Mouse (Mus musculus): Measurements from ENCODE around the gene Rxra.

Gene Rxra

DNA sequence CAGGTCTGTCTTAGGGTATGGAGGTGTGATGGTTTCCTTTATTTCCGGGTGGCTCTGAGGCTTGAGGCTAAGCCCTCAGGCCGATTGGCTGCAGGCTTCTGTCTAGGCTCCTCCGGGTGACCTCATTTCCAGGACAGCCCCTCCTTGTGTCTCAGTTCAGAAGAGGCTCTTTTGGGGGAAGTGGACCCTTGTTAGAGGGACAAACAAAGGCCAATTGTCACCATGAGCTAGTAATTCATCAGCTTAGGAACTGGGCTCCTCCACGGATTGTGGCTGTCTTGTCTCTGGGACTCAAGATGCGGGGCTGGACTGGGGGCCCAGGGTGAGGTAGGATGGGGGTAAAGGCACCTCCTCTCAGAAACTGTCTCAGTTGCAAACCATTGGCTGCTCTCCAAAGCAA, 5.5 kb upstream of the Rxra start:
- no peak for DNase-seq (ENCODE audit: low spot score)

DNA sequence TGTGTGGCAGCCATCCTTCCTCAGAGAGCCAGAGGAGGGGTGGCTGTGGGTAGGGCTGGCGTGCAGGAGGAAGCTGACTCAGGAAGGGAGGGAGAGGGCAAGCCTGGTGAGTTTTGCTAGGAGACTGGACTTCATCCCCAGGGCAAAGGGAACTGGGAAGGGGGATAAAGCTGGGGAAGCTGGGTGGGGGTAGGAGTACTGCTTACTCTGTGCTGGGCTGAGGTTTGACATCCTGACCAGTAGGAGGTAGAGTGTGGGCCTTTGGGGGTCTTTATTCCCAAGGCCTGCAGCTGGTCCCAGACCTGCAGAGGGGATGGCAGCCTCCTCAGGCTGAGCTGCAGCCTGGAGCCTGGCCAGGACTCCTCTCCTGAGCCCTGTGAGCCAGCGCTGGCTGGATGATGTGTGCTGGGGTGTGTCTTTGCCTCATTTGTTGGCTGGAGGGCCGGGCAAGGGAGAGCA, 4.6 kb upstream of the Rxra start:
- DNase-seq (ENCODE audit: low spot score) = no peak

DNA sequence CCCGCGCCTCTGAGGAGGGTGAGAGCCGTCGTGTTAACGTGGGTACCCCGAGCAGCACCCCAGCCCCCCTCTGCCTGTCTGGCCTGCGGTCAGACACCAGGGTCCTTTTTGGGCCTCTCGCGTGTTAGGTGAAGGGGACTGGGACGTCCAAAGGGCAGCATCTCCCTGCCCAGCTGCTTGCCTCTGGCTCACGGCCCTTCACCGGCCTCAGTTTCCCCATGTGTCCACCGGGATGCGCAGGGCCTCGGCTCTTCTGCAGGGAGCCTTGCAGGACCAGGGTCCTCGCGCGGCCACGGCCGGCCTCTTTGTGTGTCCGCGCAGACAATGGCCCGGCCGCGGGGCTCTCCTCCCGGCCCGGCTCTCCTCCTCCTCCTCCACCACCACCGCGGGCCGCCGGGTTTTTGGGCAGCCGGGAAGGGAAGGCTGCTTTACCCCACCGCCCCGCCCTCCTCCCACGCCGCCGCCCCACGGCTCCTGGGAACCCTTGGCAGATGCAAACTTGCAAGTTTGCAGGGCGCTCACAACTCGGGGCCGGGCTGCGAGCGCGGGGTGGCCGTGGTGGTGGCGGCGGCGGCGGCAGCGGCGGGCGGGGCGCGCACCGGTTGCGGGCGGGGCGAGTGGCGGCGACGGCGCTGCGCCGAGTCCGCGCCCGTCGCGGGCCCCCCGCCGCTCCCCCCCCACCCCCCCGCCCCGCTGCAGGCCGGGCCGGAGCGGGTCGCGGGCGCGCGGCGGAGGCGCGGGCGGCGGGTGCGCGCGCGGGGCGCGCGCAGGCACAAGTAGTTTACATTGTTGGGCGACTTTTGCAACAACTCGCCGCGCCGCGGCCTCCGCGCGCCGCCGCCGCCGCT, 462 bp downstream of the Rxra start:
- peak; percentile 69 for DNase-seq (ENCODE audit: low spot score)

DNA sequence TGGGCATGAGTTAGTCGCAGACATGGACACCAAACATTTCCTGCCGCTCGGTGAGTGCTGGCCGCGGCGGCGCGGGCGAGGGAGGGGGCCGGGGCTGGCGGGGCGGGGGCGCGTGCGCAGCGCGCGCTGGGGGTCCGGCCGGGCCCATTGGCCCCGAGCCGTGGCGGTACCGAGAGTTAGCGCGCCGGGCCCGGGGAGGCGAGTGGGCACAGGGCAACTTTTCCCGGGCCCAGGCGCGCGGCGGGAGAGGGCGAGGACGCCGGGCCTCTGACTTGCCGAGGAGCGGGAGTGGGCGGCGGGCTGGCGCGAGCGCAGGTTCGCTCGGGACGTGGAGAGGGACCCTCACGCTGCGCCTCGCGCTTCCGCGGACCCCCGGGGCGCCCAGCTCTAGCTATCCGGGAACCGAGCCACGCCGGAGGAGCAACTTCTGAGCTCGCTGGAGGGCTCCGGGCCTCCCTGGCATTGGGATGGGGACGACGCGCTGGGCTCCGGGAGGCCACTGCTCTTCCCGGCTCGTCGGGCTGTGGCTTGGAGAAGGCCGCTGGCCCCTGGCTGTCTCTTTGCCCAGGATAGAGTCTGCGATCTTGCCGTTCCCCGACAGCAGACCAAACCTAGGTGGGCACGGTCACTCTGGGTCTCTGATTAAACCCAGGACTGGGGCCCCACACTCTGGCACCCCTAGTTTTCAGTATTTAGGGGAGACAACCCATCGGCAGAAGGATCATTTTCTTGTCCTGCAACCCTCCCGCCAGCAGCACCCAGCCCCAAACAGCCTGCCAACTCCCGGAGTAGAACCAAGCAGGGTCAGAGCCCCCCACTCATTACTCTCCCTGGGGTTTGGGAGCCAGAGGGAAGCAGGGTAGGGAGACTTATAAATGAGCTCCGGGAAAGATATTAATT, 1.4 kb downstream of the Rxra start:
- no peak for DNase-seq (ENCODE audit: low spot score)

DNA sequence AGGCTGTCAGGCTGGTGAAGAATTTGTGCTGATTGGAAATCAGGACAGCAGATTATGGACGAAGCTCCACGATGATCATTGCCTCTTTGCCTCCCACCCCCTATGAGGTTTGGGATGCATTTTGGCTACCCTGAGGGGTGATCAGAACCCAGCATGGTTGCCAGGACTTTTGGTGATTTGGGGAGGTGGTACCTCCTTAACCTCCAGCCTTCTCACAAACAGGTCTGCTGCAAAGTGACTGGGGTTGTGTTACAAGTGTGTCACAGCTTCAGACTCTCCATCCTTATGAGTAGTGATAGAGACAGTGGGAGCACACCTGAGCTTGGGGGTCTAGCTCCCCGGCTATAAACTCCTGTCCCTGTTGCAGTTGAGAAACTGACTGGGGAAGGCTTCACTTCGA, 2.1 kb downstream of the Rxra start:
- DNase-seq (ENCODE audit: low spot score) = no peak

DNA sequence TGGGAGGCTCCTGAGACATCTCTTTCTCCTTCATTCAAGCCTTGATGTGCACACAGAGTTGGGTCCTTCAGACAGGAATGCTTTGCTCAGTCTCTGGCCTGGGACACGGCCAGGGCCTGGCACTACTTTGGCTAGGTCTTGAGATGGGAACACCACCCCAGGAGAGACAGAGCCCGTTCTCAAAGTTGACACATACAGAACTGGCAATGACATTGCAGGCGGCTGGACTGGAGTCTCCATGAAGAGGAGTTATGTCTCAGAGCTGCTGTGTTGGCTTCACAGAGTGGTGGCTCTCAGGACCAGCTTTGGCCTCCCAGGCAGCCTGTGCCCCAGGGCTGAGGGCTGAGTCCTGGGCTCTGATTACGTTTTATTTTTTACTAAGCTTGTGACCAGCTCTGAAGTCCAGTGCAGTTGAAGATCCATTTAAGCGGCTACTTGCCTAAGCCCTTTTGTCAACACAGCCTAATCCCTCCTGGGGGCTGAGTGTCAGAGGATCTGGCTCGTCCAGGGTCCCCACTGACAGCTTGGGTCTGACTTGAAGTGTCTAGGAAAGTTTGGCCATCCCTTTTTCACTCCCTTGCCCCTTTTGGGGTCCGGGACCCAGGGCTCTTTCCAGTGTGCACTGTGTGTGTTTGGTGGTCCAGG, 2.7 kb downstream of the Rxra start:
- no peak for DNase-seq (ENCODE audit: low spot score)

DNA sequence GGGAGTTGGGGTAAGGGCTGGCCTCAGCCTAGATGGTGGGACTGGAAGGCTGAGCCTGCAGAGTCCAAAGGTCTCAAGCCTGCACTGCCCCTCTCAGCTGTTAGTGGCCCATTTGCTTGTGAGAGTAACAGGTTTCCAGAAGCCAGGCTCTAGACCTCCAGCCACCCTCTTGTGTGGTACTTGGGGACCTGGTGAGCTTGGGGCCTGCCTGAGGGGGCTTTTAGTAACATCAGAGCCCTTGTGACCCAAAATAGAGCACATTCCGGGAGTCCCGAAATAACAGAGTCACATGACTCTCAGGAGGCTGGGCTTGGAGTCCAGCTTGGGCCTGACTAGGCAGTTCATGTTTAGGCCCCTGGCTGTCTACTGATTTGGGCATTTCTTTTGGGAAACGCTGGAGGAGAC, 3.4 kb downstream of the Rxra start:
- no peak for DNase-seq (ENCODE audit: low spot score)

DNA sequence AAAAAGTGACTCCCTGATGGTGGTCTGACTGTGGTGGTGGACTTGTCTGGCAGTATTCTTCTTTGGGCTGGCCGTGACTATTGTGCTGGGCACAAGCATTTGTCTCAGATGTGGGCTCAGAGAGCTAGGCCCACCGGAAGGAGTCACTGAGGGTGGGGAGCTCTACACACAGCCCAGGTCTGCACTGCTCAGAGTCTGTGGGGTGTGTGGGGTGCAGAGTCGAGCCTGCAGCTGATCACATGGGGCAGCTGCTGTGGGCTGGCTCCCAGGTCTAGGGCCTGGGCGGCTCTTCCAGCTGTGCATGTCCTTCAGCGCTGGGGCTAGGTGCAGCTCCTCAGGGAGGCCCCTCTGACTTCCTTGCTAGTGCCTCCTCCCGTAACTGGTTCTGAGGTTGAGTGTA, 3.8 kb downstream of the Rxra start:
- no peak for DNase-seq (ENCODE audit: low spot score)

DNA sequence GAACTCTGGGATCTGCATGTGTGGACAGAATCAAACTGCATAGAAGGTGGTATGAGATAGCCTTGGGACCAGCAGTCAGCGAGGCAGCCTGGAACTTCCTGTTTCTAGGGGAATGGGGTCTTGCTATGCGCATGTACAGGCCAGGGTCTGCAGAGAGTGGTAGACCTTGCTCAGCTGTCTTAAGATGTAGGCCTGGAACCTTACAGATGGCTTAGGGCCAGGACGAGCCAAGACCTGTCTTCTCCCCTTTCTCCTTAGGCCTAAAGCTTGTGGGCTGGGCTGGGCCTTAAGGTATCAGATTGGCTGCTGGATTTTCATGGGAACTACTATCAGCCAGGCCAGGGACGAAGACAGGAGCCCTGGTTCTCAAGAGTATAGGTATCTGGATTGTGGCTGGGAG, 4.4 kb downstream of the Rxra start:
- DNase-seq (ENCODE audit: low spot score) = no peak

DNA sequence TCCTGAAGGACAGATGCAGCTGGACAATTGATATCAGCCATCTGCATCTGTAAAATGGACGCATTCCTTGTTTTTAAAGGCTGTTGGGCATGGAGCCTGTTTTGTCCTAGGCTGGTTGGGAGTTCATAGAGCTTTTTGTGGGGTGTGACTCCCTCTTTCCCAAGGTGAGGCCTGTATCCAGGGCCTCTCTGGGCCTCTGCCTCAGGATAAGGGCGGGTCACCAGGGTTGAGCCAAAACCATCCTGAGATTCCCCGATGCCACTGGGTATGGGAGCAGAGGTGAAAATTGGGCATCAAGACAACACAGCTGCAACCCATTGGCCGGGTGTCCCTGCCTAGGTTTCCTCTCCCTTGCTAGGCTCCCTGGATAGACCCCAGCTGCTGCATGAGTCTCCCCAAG, 5.2 kb downstream of the Rxra start:
- DNase-seq (ENCODE audit: low spot score) = no peak

DNA sequence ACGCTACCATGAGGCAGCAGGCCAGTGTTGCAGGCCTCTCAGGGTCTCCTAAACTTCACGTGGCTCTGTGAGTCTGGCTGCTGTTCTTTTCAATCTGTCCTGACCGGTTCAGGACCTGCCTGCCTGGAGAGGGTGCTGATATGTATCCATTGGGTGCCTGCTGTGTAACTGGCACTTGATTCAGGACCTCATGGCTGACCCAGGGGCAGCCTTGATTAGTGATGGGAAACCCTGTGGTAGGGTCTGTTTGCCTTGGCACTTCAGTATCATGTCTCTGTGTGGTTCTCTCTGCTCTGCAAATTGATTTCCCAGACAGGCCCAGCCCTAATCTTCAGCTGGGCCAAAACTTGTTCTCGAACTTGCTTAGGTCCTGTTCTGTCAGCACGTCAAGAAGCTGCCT, 5.9 kb downstream of the Rxra start:
- no peak for DNase-seq (ENCODE audit: low spot score)

DNA sequence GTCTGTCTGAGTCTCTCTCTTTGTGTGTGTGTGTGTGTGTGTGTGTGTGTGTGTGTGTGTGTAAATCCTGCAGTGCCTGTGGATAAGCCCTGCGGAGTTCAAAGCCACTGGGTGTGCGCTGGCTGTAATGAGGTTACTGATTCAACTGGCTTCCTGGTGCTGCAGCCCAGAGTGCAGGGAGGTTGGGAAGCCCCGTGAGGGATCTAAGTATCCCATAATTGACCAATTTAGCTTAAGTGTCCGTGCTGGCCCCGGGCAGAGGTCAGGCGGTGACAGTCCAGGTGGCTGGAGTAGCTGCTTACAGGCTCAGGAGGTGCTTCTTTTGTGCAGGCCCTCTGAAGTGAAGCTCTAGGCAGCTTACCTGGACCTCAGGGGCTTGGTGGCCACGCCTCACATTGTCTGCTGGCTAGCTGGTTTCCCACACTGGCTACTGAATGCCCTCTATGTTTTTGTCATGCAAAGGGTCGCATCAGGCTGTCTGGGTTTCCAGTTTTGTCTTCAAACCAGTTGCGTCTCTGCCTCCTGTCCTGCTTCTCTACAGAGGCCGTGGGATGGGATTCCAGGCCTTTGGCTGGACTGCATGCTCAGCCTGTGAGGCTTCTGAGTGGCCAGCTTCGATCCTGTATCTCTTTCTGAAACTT, 7.9 kb downstream of the Rxra start:
- no peak for DNase-seq (ENCODE audit: low spot score)

DNA sequence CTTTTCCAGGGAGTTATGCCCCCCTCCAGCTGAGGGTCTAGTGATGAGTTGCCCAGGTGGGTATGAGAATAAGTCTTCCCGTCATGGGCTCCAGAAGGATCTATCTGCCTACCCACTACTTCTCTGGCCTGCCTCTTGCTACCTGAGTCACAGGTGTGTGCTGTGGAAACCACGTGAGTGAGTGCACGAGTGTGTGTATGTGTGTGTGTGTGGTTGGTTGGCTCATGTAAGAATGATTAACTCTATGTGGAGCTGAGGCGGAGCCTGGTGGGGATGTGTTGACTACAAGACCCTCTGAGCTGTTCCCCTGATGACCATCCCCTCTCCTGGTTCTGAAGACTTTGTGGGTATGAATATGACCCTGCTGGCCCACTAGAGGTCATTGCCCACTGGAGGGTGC, 9.7 kb downstream of the Rxra start:
- DNase-seq (ENCODE audit: low spot score) = no peak

DNA sequence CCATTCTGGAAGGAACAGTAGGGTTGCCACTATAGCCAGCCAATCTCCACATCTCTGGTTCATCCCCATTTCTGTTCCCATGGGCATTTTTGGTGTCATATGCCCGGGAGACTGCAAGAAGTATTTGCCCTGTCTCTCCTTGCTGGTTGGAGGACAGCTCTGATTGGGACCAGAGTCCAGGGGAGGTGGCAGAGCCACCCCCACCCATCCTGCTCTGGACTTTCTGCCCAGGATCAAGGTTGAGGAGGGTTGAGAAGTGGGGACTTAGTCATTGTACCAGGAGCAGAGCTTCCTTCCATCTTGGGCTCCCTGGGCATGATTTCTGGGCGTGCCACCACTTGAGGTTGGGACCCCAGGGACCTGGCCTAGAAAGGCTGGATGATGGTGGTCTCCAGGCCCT, 10.1 kb downstream of the Rxra start:
- no peak for DNase-seq (ENCODE audit: low spot score)

DNA sequence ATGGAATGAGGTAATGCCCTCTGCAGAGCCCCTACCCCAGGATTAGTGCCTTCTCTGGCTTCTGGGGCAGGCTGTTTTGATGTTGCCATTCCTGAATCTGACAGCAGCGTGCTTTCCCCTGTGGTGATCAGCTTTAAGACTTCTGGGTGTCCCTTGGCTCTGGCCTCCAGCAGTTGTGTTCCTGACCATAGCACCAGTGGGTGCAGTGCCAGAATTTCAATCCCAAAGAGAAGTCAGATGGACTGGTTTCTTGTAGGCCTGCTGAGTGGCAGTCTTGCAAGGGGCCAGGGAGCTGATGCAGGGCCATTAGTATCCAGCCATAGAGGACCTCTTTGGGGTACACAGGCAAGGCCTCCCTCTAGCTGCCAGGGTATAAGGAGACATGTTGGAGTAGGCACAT, 10.8 kb downstream of the Rxra start:
- no peak for DNase-seq (ENCODE audit: low spot score)

DNA sequence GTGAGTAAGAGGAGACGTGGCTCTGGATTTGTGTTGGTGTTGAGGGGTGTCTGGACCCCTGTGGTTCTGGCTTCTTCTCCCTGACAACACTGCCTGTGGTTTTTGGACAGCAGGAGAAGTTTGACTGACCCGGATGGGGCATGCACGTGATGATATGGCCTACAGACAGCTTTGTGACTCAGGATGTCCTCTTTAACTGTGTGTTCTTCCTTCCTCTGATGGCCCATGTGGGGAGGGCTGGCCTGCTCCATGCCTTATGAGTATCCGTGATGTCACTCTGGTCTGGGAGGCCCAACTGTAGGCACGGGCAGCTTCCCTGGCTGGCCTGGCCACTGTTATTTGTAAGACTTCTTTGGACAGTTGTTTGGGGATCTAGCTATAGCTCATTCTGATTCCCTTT, 11.7 kb downstream of the Rxra start:
- no peak for DNase-seq (ENCODE audit: low spot score)

DNA sequence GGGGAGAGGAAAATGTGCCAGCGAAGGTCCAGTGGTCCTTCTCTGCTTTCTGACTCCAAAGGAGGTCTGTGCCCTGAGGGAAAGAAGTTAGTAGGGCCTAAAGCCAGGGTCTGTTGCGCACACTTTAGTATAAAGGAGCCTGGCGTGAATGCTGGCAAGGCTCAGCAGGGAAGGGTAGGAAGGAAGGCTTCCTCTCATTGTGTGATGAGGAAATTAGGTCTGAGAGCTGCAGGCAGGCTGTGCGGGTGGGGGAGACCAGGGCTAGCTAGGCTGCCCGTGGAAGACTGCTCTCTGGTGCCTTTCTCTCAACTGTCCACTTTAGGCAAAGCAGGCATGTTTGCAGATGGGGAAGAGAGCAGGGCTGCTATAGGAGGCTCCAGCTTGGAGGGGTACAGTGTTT, 14.5 kb downstream of the Rxra start:
- DNase-seq (ENCODE audit: low spot score) = no peak

DNA sequence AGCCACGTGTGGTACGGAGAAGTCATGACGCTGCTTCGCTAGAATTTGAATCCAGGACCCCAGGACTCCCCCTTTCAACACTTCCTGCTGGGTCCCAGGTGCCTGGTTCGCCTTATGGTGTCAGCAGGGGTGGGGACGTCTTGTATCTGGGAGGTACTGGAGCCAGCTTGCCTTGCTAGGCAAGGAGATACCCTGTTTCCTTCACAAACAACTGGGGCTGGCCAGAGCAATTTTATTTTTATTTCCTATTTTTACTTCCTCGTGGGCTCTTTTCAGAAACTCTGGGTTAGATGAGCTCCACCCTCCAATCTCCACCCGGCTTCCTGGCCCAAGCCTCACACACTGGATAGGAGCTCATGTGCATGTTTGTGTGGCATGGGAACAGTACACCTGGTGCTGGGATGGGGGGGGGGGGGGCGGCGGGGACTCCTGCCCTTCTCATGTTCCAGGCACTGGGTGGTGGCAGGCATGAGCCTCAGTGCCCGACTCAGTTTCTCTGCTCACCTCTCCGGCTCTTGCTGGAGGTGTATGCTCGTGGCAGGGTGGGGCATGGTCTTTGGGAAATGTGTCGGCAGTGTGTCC, 15.0 kb downstream of the Rxra start:
- DNase-seq (ENCODE audit: low spot score) = no peak

DNA sequence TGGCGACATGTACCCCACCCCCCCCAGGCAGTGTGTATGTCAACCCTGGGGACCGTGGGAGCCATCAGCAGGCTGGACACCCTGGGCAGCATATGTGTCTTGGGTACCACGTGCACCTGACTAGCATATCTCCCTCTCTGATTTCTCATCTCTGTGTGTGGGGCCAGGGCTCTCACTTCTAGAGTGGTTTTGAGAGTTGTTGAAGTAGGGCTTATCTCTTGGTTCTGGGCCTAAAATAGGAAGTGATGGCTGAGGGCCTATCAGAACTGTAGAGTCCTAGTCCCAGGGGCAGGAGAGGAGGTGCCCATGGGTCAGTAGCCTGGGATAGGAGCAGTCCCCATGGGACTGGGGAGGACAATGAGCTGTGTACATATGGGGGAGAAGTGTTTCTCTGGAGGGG, 16.4 kb downstream of the Rxra start:
- DNase-seq (ENCODE audit: low spot score) = no peak

DNA sequence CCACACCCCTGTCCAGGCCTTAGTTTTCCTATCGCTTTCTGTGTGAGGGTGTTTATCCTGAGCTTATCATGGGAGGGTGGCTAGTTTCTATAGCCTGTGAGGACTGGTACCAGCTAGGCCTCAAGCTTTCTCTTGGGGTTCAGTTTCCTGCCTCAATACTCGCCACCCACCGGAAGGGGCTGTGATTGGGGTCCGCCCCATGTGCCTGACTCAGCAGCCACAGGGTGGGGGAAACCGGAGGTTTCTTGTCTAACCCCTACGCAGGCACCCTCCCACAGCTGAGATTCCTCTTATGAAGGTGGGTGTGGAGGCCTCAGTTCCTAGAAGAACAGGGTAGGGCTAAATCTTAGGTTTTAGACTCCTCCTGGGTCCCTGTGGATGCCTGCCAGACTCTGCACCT, 17.4 kb downstream of the Rxra start:
- no peak for DNase-seq (ENCODE audit: low spot score)

DNA sequence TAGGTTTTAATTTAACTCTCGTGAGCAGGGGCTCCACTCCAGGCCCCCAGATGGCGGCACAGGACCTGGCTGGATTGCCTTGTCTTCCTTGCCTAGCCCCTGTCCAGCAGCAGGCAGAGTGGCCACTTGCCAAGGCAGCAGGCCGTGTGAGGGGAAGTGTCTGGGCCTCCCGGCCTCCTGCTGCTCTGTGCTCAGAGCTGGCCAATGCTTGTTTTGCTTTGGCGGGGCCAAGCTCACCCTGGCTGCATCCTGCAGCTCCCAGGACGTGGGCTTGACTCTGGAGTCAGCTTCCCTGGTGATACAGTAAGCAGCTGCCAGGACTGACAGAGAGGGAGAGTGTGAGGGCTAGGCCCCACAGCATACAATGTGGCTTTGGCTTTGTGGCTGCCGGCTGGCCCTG, 23.3 kb downstream of the Rxra start:
- DNase-seq (ENCODE audit: low spot score) = peak; percentile 77

DNA sequence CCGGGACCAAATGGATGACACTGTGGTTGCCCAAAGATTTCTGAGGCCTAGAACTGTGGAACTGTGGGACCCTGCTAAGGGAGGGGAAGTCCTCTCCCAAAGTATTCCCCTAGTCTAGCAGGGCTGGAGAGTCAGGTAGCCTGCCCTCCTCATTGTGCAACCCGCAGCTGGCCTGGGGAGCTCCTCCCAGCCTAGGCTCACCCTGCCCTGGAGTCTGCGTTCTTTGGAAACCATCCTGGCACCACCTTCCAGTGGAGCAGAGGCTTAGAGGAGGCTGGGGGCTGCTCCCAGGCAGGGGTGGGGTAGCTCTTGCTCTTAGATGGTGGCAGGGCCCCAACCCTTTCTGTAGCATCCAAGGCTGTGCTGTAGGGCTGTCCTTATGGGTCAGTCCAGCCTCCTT, 26.0 kb downstream of the Rxra start:
- no peak for DNase-seq (ENCODE audit: low spot score)

Measured in ovary, postnatal 10 days (tissue).